Mouse (Mus musculus): ENCODE data around the gene Krtap4-8.
"Not testable (repeated sequence)": the region's sequence is repeated elsewhere in the genome, so short reads cannot be mapped to it uniquely, and the experiment has no call there.

- not testable (repeated sequence) for TF ChIP-seq CTCF (IDR thresholded peaks at IDR 0.05; ENCODE audit: control insufficient read depth, insufficient read depth, insufficient read length); FOSL1 (IDR thresholded peaks at IDR 0.05; ENCODE audit: insufficient read depth, low read length, poor library complexity, severe bottlenecking); USF1 (IDR thresholded peaks at IDR 0.05; ENCODE audit: low read depth); MAX (IDR thresholded peaks at IDR 0.05); CEBPB (IDR thresholded peaks at IDR 0.05; ENCODE audit: low read depth); MYOG (IDR thresholded peaks at IDR 0.05; ENCODE audit: control insufficient read depth, extremely low read depth, insufficient read length)
Measured at GRCm38 (mm10) chr11:99798832-99799231, 18.3 kb upstream of the Krtap4-8 start, which contains the start of gene Gm11569.

Data from C2C12 (cell line).